Mouse (Mus musculus): ENCODE measurements around the gene Smug1.

DNA sequence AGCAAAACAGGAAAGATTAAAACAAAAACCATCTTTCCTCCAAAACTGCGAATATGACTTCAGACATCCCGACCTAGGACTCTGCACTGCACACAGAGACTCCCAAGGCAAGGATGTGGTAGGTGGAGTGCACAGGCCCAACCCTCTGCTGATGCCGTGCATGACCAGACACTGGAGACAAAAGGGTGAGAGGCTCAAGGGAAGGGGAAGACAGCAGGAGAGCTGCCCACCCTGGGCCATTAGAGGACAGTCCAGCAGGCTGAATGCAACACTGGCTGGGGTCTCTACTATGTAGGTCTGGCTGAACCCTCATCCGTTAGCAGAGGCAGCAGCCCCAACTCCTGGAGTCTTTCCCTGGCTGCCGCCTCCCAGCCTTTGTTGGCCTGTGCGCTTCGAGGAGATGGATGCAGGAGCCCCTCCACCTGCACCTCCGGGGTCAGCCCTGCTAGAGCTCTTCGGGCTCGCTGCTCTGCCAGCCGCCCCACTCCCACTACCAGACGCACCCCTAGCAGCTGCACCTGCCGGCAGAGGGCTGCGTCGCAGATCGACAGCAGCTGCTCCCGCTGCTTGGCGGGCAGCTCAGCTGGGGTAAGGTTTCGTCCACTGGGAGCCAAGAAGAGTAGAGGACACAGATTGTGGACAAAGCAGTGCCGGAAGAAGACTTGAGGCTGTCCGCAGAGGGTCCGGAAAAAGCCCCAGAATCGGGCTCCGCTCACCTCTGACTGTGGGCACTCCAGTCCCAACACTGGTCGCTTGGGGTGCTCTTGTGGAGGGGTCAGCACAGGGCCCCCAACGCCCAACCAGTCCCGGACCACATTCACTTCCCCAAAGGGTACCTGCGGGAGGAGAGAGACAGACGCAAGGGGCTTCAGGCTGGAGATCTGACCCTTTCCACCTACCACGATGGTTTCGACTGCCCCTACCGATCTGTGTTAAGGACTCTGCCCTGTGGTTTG, 11.2 kb downstream of the Smug1 start:
- TF ChIP-seq POLR2A (IDR thresholded peaks at IDR 0.05; ENCODE audit: borderline replicate concordance, low read depth, low read length) (no peak), CTCF (IDR thresholded peaks at IDR 0.05; ENCODE audit: low read depth, low read length) (no peak)
